Mouse (Mus musculus): ENCODE results near the gene Eif3g. TPM values are rescaled to one million over a fixed set of nuclear protein-coding genes. Genes with fewer than 3 reads are reported as not detected.

The Eif3g gene
- 165 to 183 TPM (median 181 TPM) in 4 replicates for total RNA-seq (2023)

DNA sequence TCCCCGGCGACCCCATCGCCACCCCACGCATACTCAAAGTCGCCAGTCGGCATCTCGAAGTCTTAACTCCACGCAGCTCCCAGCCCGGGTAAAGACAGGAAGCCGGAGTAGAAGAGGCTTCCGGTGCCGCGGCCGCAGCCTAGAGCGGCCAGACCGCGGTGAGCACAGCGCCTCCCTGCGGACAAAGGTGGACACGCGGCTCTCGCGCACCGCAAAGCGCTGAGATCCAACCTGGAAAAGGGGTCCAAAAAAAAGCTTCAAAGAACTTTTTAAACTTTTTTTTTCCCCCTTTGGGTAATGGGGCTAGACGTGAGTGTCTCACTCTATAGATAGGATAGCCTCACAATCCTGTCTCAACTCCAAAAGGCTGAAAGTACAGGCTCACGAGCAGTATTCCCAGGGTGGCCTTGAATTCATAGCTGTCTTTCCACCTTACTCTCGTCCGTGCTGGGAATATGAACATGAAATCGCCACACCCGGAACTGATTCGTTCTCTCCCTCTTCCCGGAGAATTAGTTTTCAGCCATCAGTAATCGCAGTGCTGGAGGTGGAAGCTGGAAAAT, at the start of gene Eif3g:
Gene Eif3g, minus strand, starts transcription at position 113 of the 563 bp plus-strand sequence.

DNA sequence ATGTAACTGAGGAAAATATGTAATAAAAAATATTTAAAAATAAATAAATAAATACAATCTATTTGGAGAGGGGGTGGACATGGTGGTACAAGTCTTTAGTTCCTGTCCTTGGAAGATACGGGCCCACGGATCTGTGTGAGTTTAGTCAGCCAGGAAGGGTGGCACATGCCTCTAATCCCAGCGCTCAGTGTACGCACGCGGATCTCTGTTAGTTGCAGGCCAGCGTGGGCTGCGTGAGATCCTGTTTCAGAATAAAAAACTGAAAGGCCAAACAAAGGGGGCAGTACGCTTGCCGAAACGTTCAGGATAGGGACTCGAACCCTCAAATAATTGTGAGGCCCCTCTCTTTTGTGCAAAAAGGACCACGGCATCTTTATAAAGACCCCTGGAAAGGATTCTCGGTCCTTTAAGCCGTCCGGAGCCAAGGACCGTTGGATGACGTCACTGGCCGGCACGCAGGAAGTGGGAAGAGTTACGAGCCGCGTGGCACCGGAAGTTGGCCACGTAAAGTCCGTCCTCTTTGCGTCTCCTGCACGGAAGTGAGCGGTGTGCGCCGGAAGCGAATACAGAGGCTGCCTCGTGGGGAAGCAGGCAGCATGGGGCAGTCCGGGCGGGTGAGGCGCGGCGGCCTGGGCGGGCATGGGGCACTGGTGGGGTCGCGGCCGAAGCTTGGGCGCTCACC, 10.6 kb downstream of the Eif3g start, which contains the start of gene Ppan:
Gene Ppan, plus strand, starts transcription at position 472 of the 682 bp plus-strand sequence.

DNA sequence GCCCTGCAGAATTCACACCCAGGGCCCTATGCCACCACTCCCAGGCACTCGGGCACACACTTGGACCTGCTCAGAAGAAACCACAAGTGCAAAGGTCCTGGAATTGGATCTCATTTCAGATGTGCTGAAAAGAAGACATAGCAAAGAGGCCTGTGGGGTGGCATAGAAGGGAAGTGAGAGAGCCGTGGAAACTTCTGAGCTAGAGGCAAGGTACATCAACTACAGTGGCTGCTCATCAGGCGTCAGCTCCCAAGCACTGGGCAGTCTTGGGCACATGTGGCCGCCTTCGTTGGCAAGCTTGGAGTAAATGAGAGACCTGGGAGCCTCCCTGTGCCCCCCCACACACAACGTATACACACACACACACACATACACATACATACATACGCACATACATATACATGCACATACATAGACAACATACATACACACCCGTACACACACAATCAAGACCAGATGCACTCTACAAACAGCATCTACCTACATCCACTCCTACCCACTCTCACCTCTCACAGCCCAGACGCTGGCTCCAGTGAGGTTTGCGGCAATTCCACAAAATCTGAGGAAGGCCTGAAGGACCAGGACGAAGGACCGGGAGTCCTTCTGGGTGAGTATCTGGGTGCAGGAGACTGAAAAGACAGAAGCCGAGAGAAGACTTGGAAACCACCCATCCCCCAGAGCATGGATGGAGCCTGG, 19.2 kb downstream of the Eif3g start, which contains the start of gene Angptl6:
Gene Angptl6, minus strand, starts transcription at position 631 of the 696 bp plus-strand sequence.

DNA sequence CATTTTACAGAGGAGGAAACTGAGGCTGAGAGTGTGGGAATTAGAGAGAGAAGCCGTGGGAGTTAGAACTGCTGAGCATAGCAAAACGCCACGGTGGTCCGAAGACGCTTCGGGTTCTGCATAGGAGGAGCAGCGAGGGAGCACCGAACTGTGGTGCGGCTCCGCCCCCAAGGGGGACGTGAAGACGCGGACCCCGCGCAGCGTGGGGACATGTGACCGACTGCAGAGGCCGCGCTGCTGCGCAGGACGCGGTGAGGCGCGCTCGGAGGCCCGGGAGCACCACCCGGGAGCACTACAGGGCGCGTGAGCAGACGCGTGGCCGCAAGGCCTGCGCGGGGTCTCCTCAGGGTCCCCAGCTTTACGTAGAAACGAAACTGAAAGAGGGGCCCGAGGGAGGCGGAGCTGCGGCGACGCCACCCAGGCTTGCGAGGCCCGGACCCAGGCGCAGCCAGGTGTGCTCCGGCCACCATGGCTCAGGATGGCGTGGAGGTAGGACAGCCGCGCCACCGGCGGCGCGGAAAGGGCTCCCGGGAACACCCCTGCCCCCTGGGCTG, 29.9 kb downstream of the Eif3g start, which contains the start of gene A230050P20Rik:
Gene A230050P20Rik, plus strand, starts transcription at position 195 of the 554 bp plus-strand sequence.

Other genes starting within 250 kb of the Eif3g start
- 15.6 to 17.9 TPM (median 17.0 TPM) in 4 replicates for gene Pin1, start 246.5 kb downstream of the Eif3g start, total RNA-seq (2023)
- not detected in 4 replicates for gene Olfm2, start 152.3 kb downstream of the Eif3g start, total RNA-seq (2023)
- 0.75 to 2.1 TPM (median 1.3 TPM) in 4 replicates for gene Col5a3, start 83.6 kb downstream of the Eif3g start, total RNA-seq (2023)
- not detected in 4 replicates for gene Rdh8, start 80.1 kb downstream of the Eif3g start, total RNA-seq (2023)
- gene A230050P20Rik, start 30.0 kb downstream of the Eif3g start, total RNA-seq (2023): 45.8 to 56.2 TPM (median 51.6 TPM) in 4 replicates
- gene Angptl6, start 18.9 kb downstream of the Eif3g start, total RNA-seq (2023): 0.49 to 2.0 TPM (median 1.0 TPM) in 4 replicates
- gene Ppan, start 10.4 kb downstream of the Eif3g start, total RNA-seq (2023): 114 to 135 TPM (median 121 TPM) in 4 replicates
- 67.0 to 72.1 TPM (median 69.3 TPM) in 4 replicates for gene Dnmt1, start 61.3 kb upstream of the Eif3g start, total RNA-seq (2023)
- 2.3 to 3.2 TPM (median 3.1 TPM) in 4 replicates for gene S1pr2, start 78.2 kb upstream of the Eif3g start, total RNA-seq (2023)
- gene Mrpl4, start 104.1 kb upstream of the Eif3g start, total RNA-seq (2023): 52.3 to 59.0 TPM (median 57.1 TPM) in 4 replicates
- 49.4 to 53.1 TPM (median 50.5 TPM) in 4 replicates for gene Icam1, start 117.4 kb upstream of the Eif3g start, total RNA-seq (2023)
- gene Icam4, start 130.8 kb upstream of the Eif3g start, total RNA-seq (2023): 0.63 TPM in 1 of 4 replicates, not detected in the others
- 0.20 to 0.33 TPM in 2 of 4 replicates, not detected in the others for gene Icam5, start 133.4 kb upstream of the Eif3g start, total RNA-seq (2023)
- not detected in 4 replicates for gene Zglp1, start 168.5 kb upstream of the Eif3g start, total RNA-seq (2023)
- gene Gm49373, start 174.5 kb upstream of the Eif3g start, total RNA-seq (2023): 1.3 to 1.9 TPM (median 1.6 TPM) in 4 replicates
- 20.9 to 28.2 TPM (median 25.9 TPM) in 4 replicates for gene Fdx1l, start 175.0 kb upstream of the Eif3g start, total RNA-seq (2023)
- gene Gm38431, start 193.4 kb upstream of the Eif3g start, total RNA-seq (2023): 9.4 to 13.1 TPM (median 9.8 TPM) in 4 replicates
- gene Raver1, start 193.4 kb upstream of the Eif3g start, total RNA-seq (2023): 111 to 115 TPM (median 113 TPM) in 4 replicates
- gene Tyk2, start 232.6 kb upstream of the Eif3g start, total RNA-seq (2023): 46.8 to 61.2 TPM (median 51.4 TPM) in 4 replicates